Mouse (Mus musculus): ENCODE data around the gene Osbpl7.

Gene Osbpl7

GRCm38 (mm10) chr11:97040301-97041021, 10.0 kb upstream of the Osbpl7 start:
- no peak for DNase-seq

GRCm38 (mm10) chr11:97041022-97041899, 9.2 kb upstream of the Osbpl7 start, which contains the start of the genes Lrrc46 and Mrpl10:
Gene Lrrc46 (minus strand): TSS chr11:97041407.
Gene Mrpl10 (plus strand): TSS chr11:97041560.
- peak; percentile 79 to 87 for DNase-seq

- no peak for DNase-seq
Observed at GRCm38 (mm10) chr11:97044902-97045301, 5.5 kb upstream of the Osbpl7 start.

- no peak for DNase-seq
Observed at GRCm38 (mm10) chr11:97045861-97046260, 4.6 kb upstream of the Osbpl7 start.

GRCm38 (mm10) chr11:97048090-97048650, 2.3 kb upstream of the Osbpl7 start:
- DNase-seq, result no peak

- no peak for DNase-seq
Observed at GRCm38 (mm10) chr11:97049492-97050085, 839 bp upstream of the Osbpl7 start.

GRCm38 (mm10) chr11:97050944-97051586, 637 bp downstream of the Osbpl7 start:
- DNase-seq, result no peak

- DNase-seq, result peak in 1 of 2 experiments; percentile 40
Observed at GRCm38 (mm10) chr11:97052219-97052646, 1.8 kb downstream of the Osbpl7 start.

GRCm38 (mm10) chr11:97063274-97063920, 13.0 kb downstream of the Osbpl7 start:
- DNase-seq, result no peak

GRCm38 (mm10) chr11:97063921-97064295, 13.5 kb downstream of the Osbpl7 start:
- DNase-seq, result no peak

GRCm38 (mm10) chr11:97065538-97066295, 15.3 kb downstream of the Osbpl7 start:
- DNase-seq, result no peak

GRCm38 (mm10) chr11:97066656-97067360, 16.4 kb downstream of the Osbpl7 start:
- DNase-seq, result no peak

- no peak for DNase-seq
Observed at GRCm38 (mm10) chr11:97069333-97069732, 18.9 kb downstream of the Osbpl7 start.

GRCm38 (mm10) chr11:97069770-97070169, 19.3 kb downstream of the Osbpl7 start:
- DNase-seq, result no peak

- no peak for DNase-seq
Observed at GRCm38 (mm10) chr11:97071129-97071528, 20.7 kb downstream of the Osbpl7 start.

- DNase-seq, result peak in 1 of 2 experiments; percentile 21
Observed at GRCm38 (mm10) chr11:97072533-97072932, 22.1 kb downstream of the Osbpl7 start.

GRCm38 (mm10) chr11:97074235-97074634, 23.8 kb downstream of the Osbpl7 start:
- no peak for DNase-seq

- no peak for DNase-seq
Observed at GRCm38 (mm10) chr11:97078751-97079150, 28.3 kb downstream of the Osbpl7 start.

GRCm38 (mm10) chr11:97080291-97080690, 29.9 kb downstream of the Osbpl7 start:
- DNase-seq, result no peak

GRCm38 (mm10) chr11:97082977-97083376, 32.5 kb downstream of the Osbpl7 start:
- peak in 1 of 2 experiments; percentile 42 for DNase-seq

All from spleen, adult 18-20 months (tissue).